Mouse (Mus musculus) cerebellum, adult 2 months (tissue): ENCODE measurements at regions not wholly inside any gene's neighbourhood (a gene's known extent, or its start where the extent isn't known, plus 50 kb on each side); places are given as distances from the start of the nearest gene placed in this dataset.
A peak's percentile ranks its signal among the peaks of the same experiment; 100 is the strongest.

ENCODE experiments used
- DNase-seq, 2 experiments: peaks; one replicate each; pipeline ENCODE4 v3.0.0; 2021
- H3K27ac ChIP-seq: fragments of 200-500 bp; 2 replicates; pipeline ENCODE4 v1.5.1; 2012; ENCODE audit warnings: low read length, control low read depth, inconsistent platforms; ENCODE audit not compliant: insufficient read depth
- H3K27me3 ChIP-seq: fragments of 200-500 bp; 2 replicates; pipeline ENCODE4 v1.6.1; 2012; ENCODE audit warnings: inconsistent platforms, mild to moderate bottlenecking, low read length, moderate library complexity; ENCODE audit not compliant: control insufficient read depth, insufficient read depth
- H3K4me1 ChIP-seq: fragments of 200-500 bp; 2 replicates; pipeline ENCODE4 v1.6.1; 2011; ENCODE audit warnings: low read length; ENCODE audit not compliant: control insufficient read depth, insufficient read depth
- H3K4me3 ChIP-seq: fragments of 200-500 bp; replicated peaks from 2 replicates; pipeline ENCODE3; 2011; ENCODE audit warnings: mild to moderate bottlenecking, low read depth, low read length, control low read depth; ENCODE audit not compliant: insufficient read depth
- CTCF ChIP-seq: fragments of 200-500 bp; IDR thresholded peaks from 2 replicates; pipeline ENCODE4 v1.5.1; 2011; ENCODE audit warnings: low read depth, mild to moderate bottlenecking, control low read depth, low read length, moderate library complexity, borderline replicate concordance; ENCODE audit not compliant: insufficient read depth
- POLR2A ChIP-seq: fragments of 200-500 bp; IDR thresholded peaks from 2 replicates; pipeline ENCODE4 v1.6.1; 2011; ENCODE audit warnings: low read length, control low read depth, borderline replicate concordance; ENCODE audit not compliant: insufficient read depth
- WGBS: fragments of 180-500 bp; shearing (Covaris S2); methylation state at CpG from one replicate; pipeline ENCODE4 v1.1.7; 2018; 5-methylcytosine and 5-hydroxymethylcytosine counted together

DNA sequence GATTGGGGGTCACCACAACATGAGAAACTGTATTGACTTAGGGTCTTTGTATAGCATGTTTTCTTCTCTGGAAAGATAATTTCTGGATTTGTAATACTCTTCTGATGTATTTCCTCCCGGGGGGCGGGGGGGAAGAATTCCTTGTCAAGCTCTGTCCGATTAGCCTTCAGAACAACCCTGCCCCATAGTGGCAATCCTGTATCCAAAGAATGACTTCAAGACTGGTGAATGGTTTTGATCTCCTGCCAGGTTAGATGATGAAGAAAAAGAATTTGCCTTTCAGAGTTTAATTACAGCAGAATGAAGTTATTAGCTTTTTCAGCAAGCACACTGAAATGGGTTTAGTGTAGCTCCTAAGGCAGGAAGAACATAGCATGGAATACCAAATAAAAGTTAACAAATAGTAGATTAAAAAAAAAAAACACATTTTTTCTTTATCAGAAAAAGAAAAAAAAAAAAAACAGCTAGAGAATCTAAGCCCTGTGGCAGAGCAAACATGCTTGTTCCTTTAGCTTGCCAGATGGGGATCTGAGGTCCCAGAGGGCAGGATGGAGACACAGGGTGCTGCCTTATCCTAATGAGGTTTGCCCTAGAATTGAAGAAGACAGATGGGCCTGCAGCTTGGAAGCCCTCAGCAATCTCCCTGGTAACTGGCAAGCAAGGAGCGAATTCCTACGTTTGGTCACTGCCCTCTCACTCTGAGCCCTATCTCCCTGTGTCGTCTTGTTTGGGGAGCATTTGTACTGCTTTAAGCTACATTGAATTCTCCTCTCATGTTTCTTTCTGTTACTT is 280.9 kb upstream of the Gm9972 start:
- H3K4me3 ChIP-seq, result no peak overlapping the region
- peak; percentile 31; the same call in 1 of the 2 replicates for TF ChIP-seq POLR2A
- peak; percentile 27; the same call in 1 of the 2 replicates for TF ChIP-seq CTCF
- H3K27ac ChIP-seq, result peak overlapping the region; percentile 78; the same call in 1 of the 2 replicates
- peak; percentile 86 to 98 for DNase-seq
- no peaks in the 10 kb centered on the region for H3K27me3 ChIP-seq
- H3K4me1 ChIP-seq, result peaks cover 16% of the 10 kb centered on the region; the same call in 1 of the 2 replicates
- 6% methylated on average over 6 of the region's 6 CpGs for WGBS

DNA sequence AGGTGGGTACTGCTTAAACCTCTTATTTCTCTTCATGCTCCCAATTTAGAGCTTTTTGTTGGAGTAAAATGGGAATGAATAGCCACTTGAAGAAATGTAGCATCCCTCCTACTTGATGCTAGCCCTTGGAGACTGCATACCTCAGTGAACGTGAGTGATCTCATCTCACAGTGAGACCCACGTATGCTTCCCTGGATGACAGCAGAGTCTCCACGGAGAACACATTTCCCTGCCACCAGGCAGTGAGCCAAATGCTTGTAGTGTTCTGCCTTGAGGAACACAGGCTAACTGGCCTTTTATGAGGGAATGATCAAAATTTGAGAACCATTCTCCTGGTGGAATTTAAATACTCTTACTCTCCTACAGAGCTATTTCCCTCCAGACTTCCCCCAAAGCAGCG is 280.1 kb upstream of the Gm9972 start:
- DNase-seq, result peak; percentile 90 to 97
- no peak overlapping the region for H3K4me3 ChIP-seq
- H3K27ac ChIP-seq, result peak overlapping the region; percentile 49
- TF ChIP-seq POLR2A, result no peak
- TF ChIP-seq CTCF, result no peak
- no peaks in the 10 kb centered on the region for H3K27me3 ChIP-seq
- H3K4me1 ChIP-seq, result peaks cover 16% of the 10 kb centered on the region; the same call in 1 of the 2 replicates
- 11% methylated on average over 4 of the region's 4 CpGs for WGBS

DNA sequence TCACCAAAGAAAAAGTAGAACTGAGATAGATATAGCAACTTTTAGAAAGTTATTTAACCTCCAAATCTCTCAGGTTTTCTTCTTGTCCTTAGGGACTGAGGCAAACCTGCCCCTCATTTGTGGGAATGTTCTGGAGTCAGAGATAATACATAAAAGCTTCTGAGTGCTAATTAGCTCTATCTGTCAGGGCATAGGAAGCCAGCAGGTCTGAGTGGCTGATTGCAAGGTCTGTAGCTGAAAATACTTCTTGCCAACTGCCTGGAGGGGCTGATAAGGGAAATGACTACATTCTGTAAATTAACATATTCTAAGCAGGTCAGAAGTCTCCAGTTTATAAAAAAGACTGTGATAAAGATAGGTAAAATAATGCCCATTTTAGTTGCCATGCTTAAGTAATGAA is 270.3 kb upstream of the Gm9972 start:
- H3K27me3 ChIP-seq, result no peaks in the 10 kb centered on the region
- H3K4me1 ChIP-seq, result no peaks in the 10 kb centered on the region
- no peak overlapping the region for H3K4me3 ChIP-seq
- TF ChIP-seq CTCF, result no peak
- no peak for TF ChIP-seq POLR2A
- DNase-seq, result peak in 1 of 2 experiments; percentile 16
- no peak overlapping the region for H3K27ac ChIP-seq

GRCm38 (mm10) chr11:42775074-42775676 is 260.4 kb upstream of the Gm9972 start:
- WGBS, result 76% methylated on average over 4 of the region's 4 CpGs
- no peak for TF ChIP-seq CTCF
- no peak for TF ChIP-seq POLR2A
- no peak overlapping the region for H3K4me3 ChIP-seq
- DNase-seq, result no peak
- no peaks in the 10 kb centered on the region for H3K4me1 ChIP-seq
- no peak overlapping the region for H3K27ac ChIP-seq
- H3K27me3 ChIP-seq, result no peaks in the 10 kb centered on the region

- TF ChIP-seq CTCF (no peak), POLR2A (no peak)
- DNase-seq, result no peak
- no peak overlapping the region for H3K4me3 ChIP-seq
- H3K27me3 ChIP-seq, result no peaks in the 10 kb centered on the region
- WGBS, result 91% methylated on average over 1 of the region's 1 CpGs
- no peaks in the 10 kb centered on the region for H3K4me1 ChIP-seq
- no peak overlapping the region for H3K27ac ChIP-seq
Measured at GRCm38 (mm10) chr11:42811487-42811886, 224.1 kb upstream of the Gm9972 start.

- 96% methylated on average over 2 of the region's 2 CpGs for WGBS
- Histone ChIP-seq H3K4me1 (no peaks in the 10 kb centered on the region), H3K27me3 (no peaks in the 10 kb centered on the region), H3K27ac (no peak overlapping the region), H3K4me3 (no peak overlapping the region)
- DNase-seq, result no peak
- TF ChIP-seq POLR2A (no peak), CTCF (no peak)
Measured at GRCm38 (mm10) chr11:42815753-42816152, 219.8 kb upstream of the Gm9972 start.

DNA sequence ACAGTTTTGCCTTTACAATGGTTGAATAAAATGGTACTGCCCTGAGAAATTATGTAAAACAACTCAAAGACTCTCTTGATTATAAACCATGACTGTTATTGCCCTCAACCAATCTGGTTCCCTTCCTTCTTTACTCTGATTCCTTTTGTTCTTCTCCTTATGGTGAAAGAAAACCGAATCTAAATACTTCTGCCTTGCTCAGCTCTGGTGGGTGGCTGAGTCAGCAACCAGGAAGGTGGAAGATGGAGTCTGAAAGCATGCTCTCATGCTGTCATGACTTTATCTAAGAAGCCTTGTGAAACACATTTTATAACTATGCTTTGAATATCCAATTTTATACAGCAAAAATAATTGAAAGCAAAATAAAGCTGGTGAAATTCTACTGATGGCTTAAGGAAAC is 212.7 kb upstream of the Gm9972 start:
- H3K4me1 ChIP-seq, result no peaks in the 10 kb centered on the region
- DNase-seq, result no peak
- H3K27ac ChIP-seq, result no peak overlapping the region
- TF ChIP-seq CTCF, result no peak
- TF ChIP-seq POLR2A, result no peak
- 38% methylated on average over 1 of the region's 1 CpGs for WGBS
- H3K27me3 ChIP-seq, result no peaks in the 10 kb centered on the region
- no peak overlapping the region for H3K4me3 ChIP-seq

GRCm38 (mm10) chr11:42845795-42846194 is 189.8 kb upstream of the Gm9972 start:
- H3K4me3 ChIP-seq, result no peak overlapping the region
- TF ChIP-seq POLR2A, result no peak
- TF ChIP-seq CTCF, result no peak
- no peak overlapping the region for H3K27ac ChIP-seq
- no peaks in the 10 kb centered on the region for H3K4me1 ChIP-seq
- peak; percentile 39 to 75 for DNase-seq
- WGBS, result 20% methylated on average over 1 of the region's 1 CpGs
- H3K27me3 ChIP-seq, result no peaks in the 10 kb centered on the region
